Mouse (Mus musculus) liver, embryonic 14.5 days (tissue): ENCODE results near the gene Enc1.

Experiments
- CTCF ChIP-seq: IDR thresholded peaks from 2 replicates; pipeline ENCODE4 v1.5.1; 2016; ENCODE audit warnings: antibody characterized with exemption, low read depth, control low read depth
- EP300 ChIP-seq: IDR thresholded peaks from 2 replicates; pipeline ENCODE4 v1.6.1; 2016; ENCODE audit warnings: antibody characterized with exemption, low read depth

DNA sequence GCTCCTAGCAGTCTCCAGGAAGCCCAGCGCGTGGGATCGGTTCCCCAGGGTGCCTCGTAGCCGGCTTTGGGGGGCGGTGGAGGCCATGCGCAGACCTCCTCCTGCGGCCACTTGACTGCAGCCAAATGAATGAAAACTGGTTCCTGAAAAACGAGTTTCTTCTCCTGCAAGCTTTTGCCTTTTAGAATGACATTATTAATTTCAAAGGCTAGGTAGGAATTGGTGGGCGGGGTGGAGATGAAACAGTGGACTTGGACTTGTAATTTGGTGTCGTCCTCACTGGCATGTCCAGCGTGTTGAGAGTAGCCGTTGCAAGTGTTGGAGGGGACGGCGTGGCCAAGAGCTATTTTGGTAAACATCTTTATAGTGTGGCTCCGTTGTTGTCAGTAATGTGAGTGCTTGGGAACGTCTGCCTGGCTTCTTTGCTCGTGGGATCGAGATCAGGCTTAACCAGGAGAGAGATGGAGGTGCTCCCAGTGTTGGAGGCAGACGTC lies 929 bp downstream of the Enc1 start:
- TF ChIP-seq EP300 (no peak), CTCF (no peak)
